Mouse (Mus musculus) liver, embryonic 15.5 days (tissue): Measurements from ENCODE around the gene Ccl6. TPM values are rescaled to one million over a fixed set of nuclear protein-coding genes. Genes with fewer than 3 reads are reported as not detected.
"Not testable (repeated sequence)": the region's sequence is repeated elsewhere in the genome, so short reads cannot be mapped to it uniquely, and the experiment has no call there.

Experiments
- ATAC-seq: fragments of 200-750 bp; cut with Nextera tagmentation; 2 replicates; pipeline ENCODE4 v1.8.0; 2017; ENCODE audit warnings: moderate number of reproducible peaks, mild to moderate bottlenecking, moderate library complexity; ENCODE audit not compliant: insufficient read depth
- H3K27ac ChIP-seq: fragments of 300-500 bp; sonication (generic); replicated peaks from 2 replicates; pipeline ENCODE4 v1.5.1; 2015; ENCODE audit warnings: mild to moderate bottlenecking, inconsistent platforms
- H3K27me3 ChIP-seq: fragments of 300-500 bp; sonication (generic); 2 replicates; pipeline ENCODE4 v1.6.1; 2015; ENCODE audit warnings: mild to moderate bottlenecking, inconsistent platforms
- H3K36me3 ChIP-seq: fragments of 300-500 bp; sonication (generic); replicated peaks from 2 replicates; pipeline ENCODE4 v1.6.1; 2015; ENCODE audit warnings: moderate library complexity, mild to moderate bottlenecking, inconsistent platforms
- H3K4me1 ChIP-seq: fragments of 300-500 bp; sonication (generic); replicated peaks from 2 replicates; pipeline ENCODE4 v1.6.1; 2015; ENCODE audit warnings: inconsistent platforms
- H3K4me2 ChIP-seq: fragments of 300-500 bp; sonication (generic); 2 replicates; pipeline ENCODE4 v1.6.1; 2015; ENCODE audit warnings: moderate library complexity, mild to moderate bottlenecking, inconsistent platforms
- H3K4me3 ChIP-seq: fragments of 300-500 bp; sonication (generic); replicated peaks from 2 replicates; pipeline ENCODE4 v1.5.1; 2015; ENCODE audit warnings: mild to moderate bottlenecking, inconsistent platforms
- H3K9ac ChIP-seq: fragments of 300-500 bp; sonication (generic); 2 replicates; pipeline ENCODE4 v1.6.1; 2015; ENCODE audit warnings: moderate library complexity, mild to moderate bottlenecking, inconsistent platforms
- H3K9me3 ChIP-seq: fragments of 300-500 bp; sonication (generic); replicated peaks from 2 replicates; pipeline ENCODE4 v1.6.1; 2016; ENCODE audit warnings: inconsistent platforms
- WGBS: fragments of 180-500 bp; shearing (Covaris S2); methylation state at CpG from one replicate; pipeline ENCODE4 v1.1.7; 2015; ENCODE audit warnings: mixed read lengths; ENCODE audit not compliant: insufficient replicate concordance; 5-methylcytosine and 5-hydroxymethylcytosine counted together
- polyA plus RNA-seq: library from polyadenylated mRNA; unstranded; fragments of >200 nt; fragmentation: Nextera tagmentation; extraction: Ambion mirVana; gene quantifications from 2 replicates; pipeline ENCODE4 v1.2.1, GENCODE M21; 2015

The Ccl6 gene
- polyA plus RNA-seq, 1 experiment from 2014 or later: 15.6 TPM

DNA sequence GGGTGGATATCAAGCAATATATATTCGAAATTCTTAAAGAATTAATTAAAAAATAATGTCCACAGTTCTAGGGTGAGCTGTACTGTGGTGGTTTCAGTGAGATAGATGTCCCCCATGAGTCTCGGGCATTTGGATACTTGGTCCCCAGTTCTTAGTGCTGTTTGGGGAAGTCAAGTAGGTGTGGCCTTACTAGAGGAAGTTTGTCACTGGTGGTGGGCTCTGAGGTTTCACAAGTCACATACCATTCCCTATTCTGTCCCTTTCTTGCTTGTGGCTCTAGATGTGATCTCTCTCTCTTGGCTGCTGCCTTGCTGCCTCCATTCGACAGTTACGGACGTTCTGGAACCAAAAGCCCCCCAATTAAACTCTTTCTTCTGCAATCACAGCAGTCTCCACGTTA is 32.5 kb downstream of the Ccl6 start:
- WGBS: 17% methylated on average over 6 of the region's 6 CpGs
- Histone ChIP-seq H3K36me3 (no peaks in the 10 kb centered on the region), H3K4me3 (no peak overlapping the region), H3K4me2 (no peak overlapping the region), H3K27me3 (no peaks in the 10 kb centered on the region), H3K4me1 (no peaks in the 10 kb centered on the region; the same call in none of the 2 replicates), H3K27ac (no peak overlapping the region), H3K9me3 (no peaks in the 10 kb centered on the region), H3K9ac (no peak overlapping the region)
- no peak for ATAC-seq

- Histone ChIP-seq H3K27ac (no peak overlapping the region), H3K27me3 (no peaks in the 10 kb centered on the region), H3K36me3 (no peaks in the 10 kb centered on the region), H3K4me2 (no peak overlapping the region), H3K4me1 (no peaks in the 10 kb centered on the region; the same call in 1 of the 2 replicates), H3K9me3 (no peaks in the 10 kb centered on the region), H3K9ac (no peak overlapping the region), H3K4me3 (no peak overlapping the region)
- 63% methylated on average over 10 of the region's 10 CpGs for WGBS
- no peak for ATAC-seq
Observed at GRCm38 (mm10) chr11:83557074-83557473, 35.8 kb downstream of the Ccl6 start.

GRCm38 (mm10) chr11:83556085-83556781 is 36.7 kb downstream of the Ccl6 start:
- no peak overlapping the region for H3K4me2 ChIP-seq
- H3K27ac ChIP-seq: no peak overlapping the region
- H3K4me3 ChIP-seq: no peak overlapping the region
- no peaks in the 10 kb centered on the region for H3K36me3 ChIP-seq
- H3K4me1 ChIP-seq: no peaks in the 10 kb centered on the region
- 26% methylated on average over 8 of the region's 8 CpGs for WGBS
- H3K9me3 ChIP-seq: no peaks in the 10 kb centered on the region
- no peaks in the 10 kb centered on the region for H3K27me3 ChIP-seq
- ATAC-seq: no peak
- no peak overlapping the region for H3K9ac ChIP-seq

- Histone ChIP-seq H3K4me2 (no peak overlapping the region), H3K9ac (no peak overlapping the region), H3K4me3 (no peak overlapping the region), H3K27me3 (no peaks in the 10 kb centered on the region), H3K9me3 (no peaks in the 10 kb centered on the region), H3K27ac (no peak overlapping the region), H3K36me3 (no peaks in the 10 kb centered on the region), H3K4me1 (no peaks in the 10 kb centered on the region)
- 76% methylated on average over 5 of the region's 5 CpGs for WGBS
- ATAC-seq: no peak
Observed at GRCm38 (mm10) chr11:83551668-83552067, 41.2 kb downstream of the Ccl6 start.

- H3K9me3 ChIP-seq, H3K9ac ChIP-seq, H3K27me3 ChIP-seq, H3K27ac ChIP-seq, H3K36me3 ChIP-seq, H3K4me2 ChIP-seq, H3K4me1 ChIP-seq, H3K4me3 ChIP-seq, ATAC-seq: not testable (repeated sequence)
- WGBS: 58% methylated on average over 7 of the region's 7 CpGs
Observed at GRCm38 (mm10) chr11:83551037-83551436, 41.9 kb downstream of the Ccl6 start.

DNA sequence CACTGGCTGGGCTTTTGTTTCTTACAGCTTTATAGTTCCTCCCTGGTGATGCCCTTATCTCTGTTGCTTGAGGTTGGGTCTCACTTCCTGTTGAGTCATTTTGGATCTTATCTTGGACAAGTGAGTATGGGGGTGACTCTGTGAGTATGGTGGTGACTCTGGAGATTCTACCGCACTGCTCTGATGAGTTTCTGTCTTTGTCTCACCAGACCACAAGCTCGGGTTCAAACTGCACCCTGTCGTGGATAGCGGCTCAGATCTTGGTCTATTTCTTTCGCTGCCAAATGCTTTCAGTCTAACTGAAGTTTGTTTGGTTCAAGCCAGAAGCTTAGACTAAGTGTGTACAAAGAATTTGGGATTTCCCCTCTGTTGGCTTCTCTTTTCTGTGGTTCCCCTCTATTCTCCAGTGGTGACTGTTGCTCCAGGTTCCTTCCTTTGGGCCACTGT is 42.7 kb downstream of the Ccl6 start:
- 14% methylated on average over 5 of the region's 5 CpGs for WGBS
- no peaks in the 10 kb centered on the region for H3K4me1 ChIP-seq

GRCm38 (mm10) chr11:83544214-83544613 is 48.7 kb downstream of the Ccl6 start:
- ATAC-seq: no peak
- Histone ChIP-seq H3K27me3 (no peaks in the 10 kb centered on the region), H3K9me3 (no peaks in the 10 kb centered on the region), H3K36me3 (no peaks in the 10 kb centered on the region), H3K27ac (no peak overlapping the region), H3K4me2 (no peak overlapping the region), H3K4me3 (no peak overlapping the region), H3K4me1 (no peaks in the 10 kb centered on the region), H3K9ac (no peak overlapping the region)
- 34% methylated on average over 3 of the region's 3 CpGs for WGBS

More for the DNA sequence above, 42.7 kb downstream of the Ccl6 start:
- Histone ChIP-seq H3K27ac (no peak overlapping the region), H3K4me3 (no peak overlapping the region), H3K27me3 (no peaks in the 10 kb centered on the region), H3K36me3 (no peaks in the 10 kb centered on the region), H3K9ac (no peak overlapping the region), H3K4me2 (no peak overlapping the region), H3K9me3 (no peaks in the 10 kb centered on the region)
- no peak for ATAC-seq

GRCm38 (mm10) chr11:83541415-83541814 is 51.5 kb downstream of the Ccl6 start:
- Histone ChIP-seq H3K4me1 (0 out of 2 replicates have a peak, but pooled peaks cover 2% of the 10 kb centered on the region), H3K9me3 (no peaks in the 10 kb centered on the region), H3K4me2 (no peak overlapping the region), H3K27ac (no peak overlapping the region), H3K4me3 (no peak overlapping the region), H3K36me3 (no peaks in the 10 kb centered on the region), H3K9ac (no peak overlapping the region), H3K27me3 (no peaks in the 10 kb centered on the region)
- no peak for ATAC-seq
- 72% methylated on average over 3 of the region's 3 CpGs for WGBS

DNA sequence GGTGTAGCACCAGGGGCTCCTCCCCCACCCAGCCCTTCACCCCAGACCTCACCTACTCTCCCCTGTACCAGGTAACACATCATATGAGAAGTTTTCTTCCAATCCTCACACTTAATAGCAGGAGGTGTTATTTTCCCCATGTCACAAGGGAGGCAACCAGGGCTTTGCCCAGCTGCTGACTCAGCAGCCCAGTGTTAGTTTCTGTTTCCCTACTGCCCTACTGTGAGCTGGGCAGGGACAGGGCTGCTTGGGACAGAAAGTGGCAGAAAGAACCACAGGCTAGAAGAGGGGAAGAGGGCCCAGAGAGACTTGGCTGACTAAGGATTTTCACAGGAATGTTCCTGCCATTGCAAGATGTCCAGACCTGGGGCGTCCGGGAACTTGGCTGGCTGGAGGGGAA is 52.0 kb downstream of the Ccl6 start:
- no peak overlapping the region for H3K27ac ChIP-seq
- H3K4me3 ChIP-seq: no peak overlapping the region

DNA sequence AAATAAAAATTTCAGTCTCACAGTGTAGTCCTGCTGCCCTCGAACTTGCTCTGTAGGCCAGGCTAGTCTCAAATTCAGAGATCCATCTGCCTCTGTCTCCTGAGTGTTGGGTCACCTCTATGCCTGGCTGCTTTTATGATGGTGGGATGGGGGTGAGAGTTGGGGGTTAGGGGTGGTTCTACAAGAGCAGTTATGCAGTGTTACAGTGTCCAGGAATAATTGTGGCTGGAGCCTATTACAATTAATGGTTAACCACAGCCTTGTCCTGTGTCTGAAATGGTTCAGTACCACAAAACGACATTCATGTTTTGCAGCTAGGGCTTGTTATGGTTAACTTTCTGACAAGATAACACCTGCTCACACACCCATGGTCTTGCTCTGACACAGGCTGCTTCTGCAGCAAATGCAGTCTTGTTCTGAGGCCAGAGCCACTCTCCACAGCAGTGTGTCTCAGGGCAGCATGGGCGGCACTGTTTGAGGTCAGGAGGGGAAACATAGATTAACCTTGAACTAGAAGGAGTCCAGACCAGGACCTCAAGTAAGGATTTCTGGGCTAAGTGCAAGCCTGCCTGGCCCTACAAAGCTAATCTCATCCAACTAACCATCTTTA is 54.1 kb downstream of the Ccl6 start:
- no peak for ATAC-seq
- Histone ChIP-seq H3K27ac (no peak overlapping the region), H3K9me3 (no peaks in the 10 kb centered on the region), H3K4me1 (peaks cover 7% of the 10 kb centered on the region; the same call in 1 of the 2 replicates), H3K36me3 (no peaks in the 10 kb centered on the region), H3K4me3 (no peak overlapping the region), H3K27me3 (no peaks in the 10 kb centered on the region), H3K9ac (no peak overlapping the region), H3K4me2 (no peak overlapping the region)
- WGBS: 41% methylated on average over 3 of the region's 3 CpGs

More for the DNA sequence above, 52.0 kb downstream of the Ccl6 start:
- H3K4me1 ChIP-seq: 0 out of 2 replicates have a peak, but pooled peaks cover 4% of the 10 kb centered on the region
- ATAC-seq: no peak
- no peaks in the 10 kb centered on the region for H3K27me3 ChIP-seq
- H3K36me3 ChIP-seq: no peaks in the 10 kb centered on the region
- no peaks in the 10 kb centered on the region for H3K9me3 ChIP-seq
- H3K4me2 ChIP-seq: no peak overlapping the region
- WGBS: 70% methylated on average over 2 of the region's 2 CpGs
- H3K9ac ChIP-seq: no peak overlapping the region
